Mouse (Mus musculus) neural tube, embryonic 11.5 days (tissue): ENCODE measurements around the gene Pik3cd. TPM values are rescaled to one million over a fixed set of nuclear protein-coding genes. Genes with fewer than 3 reads are reported as not detected.

Experiments used
- ATAC-seq: fragments of 200-750 bp; cut with Nextera tagmentation; 2 replicates; pipeline ENCODE4 v1.8.0; 2017; ENCODE audit warnings: moderate number of reproducible peaks, mild to moderate bottlenecking, moderate TSS enrichment, moderate library complexity; ENCODE audit not compliant: insufficient read depth, low FRiP score, low TSS enrichment
- DNase-seq: peaks from one replicate; pipeline ENCODE4 v3.0.0-alpha.2; 2015; ENCODE audit warnings: low spot score
- H3K27ac ChIP-seq: fragments of 300-500 bp; sonication (generic); 2 replicates; pipeline ENCODE4 v1.5.1; 2014; ENCODE audit warnings: low read depth, mild to moderate bottlenecking, low read length
- H3K27me3 ChIP-seq: fragments of 300-500 bp; sonication (generic); 2 replicates; pipeline ENCODE4 v1.6.1; 2014; ENCODE audit warnings: mild to moderate bottlenecking, low read length, mixed read lengths; ENCODE audit not compliant: control insufficient read depth, insufficient read depth
- H3K36me3 ChIP-seq: fragments of 300-500 bp; sonication (generic); 2 replicates; pipeline ENCODE4 v1.6.1; 2014; ENCODE audit warnings: mild to moderate bottlenecking, low read length, moderate library complexity, mixed read lengths; ENCODE audit not compliant: control insufficient read depth, insufficient read depth
- H3K4me1 ChIP-seq: fragments of 300-500 bp; sonication (generic); 2 replicates; pipeline ENCODE4 v1.6.1; 2014; ENCODE audit warnings: low read length, mixed read lengths; ENCODE audit not compliant: control insufficient read depth, insufficient read depth
- H3K4me2 ChIP-seq: fragments of 300-500 bp; sonication (generic); 2 replicates; pipeline ENCODE4 v1.6.1; 2014; ENCODE audit warnings: low read depth, mild to moderate bottlenecking, moderate library complexity
- H3K4me3 ChIP-seq: fragments of 300-500 bp; sonication (generic); 2 replicates; pipeline ENCODE4 v1.5.1; 2014; ENCODE audit warnings: low read depth, low read length
- H3K9ac ChIP-seq: fragments of 300-500 bp; sonication (generic); 2 replicates; pipeline ENCODE4 v1.6.1; 2014; ENCODE audit warnings: mild to moderate bottlenecking, low read length
- H3K9me3 ChIP-seq: fragments of 300-500 bp; sonication (generic); 2 replicates; pipeline ENCODE4 v1.6.1; 2016; ENCODE audit warnings: low read length; ENCODE audit not compliant: control insufficient read depth
- WGBS: fragments of 180-500 bp; shearing (Covaris S2); extraction: QIAGEN DNeasy Blood & Tissue Kit; methylation state at CpG from one replicate; pipeline ENCODE4 v1.1.7; 2014; 5-methylcytosine and 5-hydroxymethylcytosine counted together
- polyA plus RNA-seq: library from polyadenylated mRNA; unstranded; fragments of >200 nt; fragmentation: Nextera tagmentation; extraction: Ambion mirVana; gene quantifications from 2 replicates; pipeline ENCODE4 v1.2.1, GENCODE M21; 2014

The Pik3cd gene
- polyA plus RNA-seq, 1 experiment from 2014 or later: 15.0 TPM

GRCm38 (mm10) chr4:149737383-149738324, 35.3 kb upstream of the Pik3cd start, which contains the start of gene Tmem201:
Gene Tmem201 (minus strand): TSS chr4:149738044.
- H3K9me3 ChIP-seq: no peaks in the 10 kb centered on the region
- H3K36me3 ChIP-seq: peaks cover 5% of the 10 kb centered on the region
- H3K4me1 ChIP-seq: peaks cover 35% of the 10 kb centered on the region
- H3K27me3 ChIP-seq: no peaks in the 10 kb centered on the region
- H3K4me3 ChIP-seq: peak within 1 kb of the TSS; percentile 88
- peak; percentile 84 for ATAC-seq
- H3K9ac ChIP-seq: peak within 1 kb of the TSS; percentile 91
- peak; percentile 99 for DNase-seq
- peak within 1 kb of the TSS; percentile 69 for H3K4me2 ChIP-seq
- under 1% methylated on average over 77 of the region's 97 CpGs for WGBS
- peak within 1 kb of the TSS; percentile 84 for H3K27ac ChIP-seq

GRCm38 (mm10) chr4:149736581-149736980, 34.2 kb upstream of the Pik3cd start:
- Histone ChIP-seq H3K4me1 (peaks cover 38% of the 10 kb centered on the region), H3K27me3 (no peaks in the 10 kb centered on the region), H3K36me3 (peaks cover 6% of the 10 kb centered on the region), H3K9me3 (no peaks in the 10 kb centered on the region), H3K27ac (no peak overlapping the region), H3K4me3 (peak overlapping the region; percentile 88), H3K4me2 (peak overlapping the region; percentile 69), H3K9ac (peak overlapping the region; percentile 91)
- 61% methylated on average over 4 of the region's 4 CpGs for WGBS
- DNase-seq (no peak), ATAC-seq (no peak)

GRCm38 (mm10) chr4:149735624-149736250, 33.4 kb upstream of the Pik3cd start:
- no peak for ATAC-seq
- Histone ChIP-seq H3K9ac (no peak overlapping the region; the same call in 1 of the 2 replicates), H3K27me3 (no peaks in the 10 kb centered on the region), H3K4me3 (no peak overlapping the region), H3K4me2 (peak overlapping the region; percentile 69; the same call in 1 of the 2 replicates), H3K36me3 (peaks cover 6% of the 10 kb centered on the region), H3K9me3 (no peaks in the 10 kb centered on the region), H3K4me1 (peaks cover 38% of the 10 kb centered on the region), H3K27ac (no peak overlapping the region)
- DNase-seq: no peak
- 93% methylated on average over 5 of the region's 5 CpGs for WGBS

- DNase-seq (no peak), ATAC-seq (no peak)
- Histone ChIP-seq H3K9me3 (no peaks in the 10 kb centered on the region), H3K27ac (no peak overlapping the region), H3K4me1 (peaks cover 38% of the 10 kb centered on the region), H3K36me3 (peaks cover 9% of the 10 kb centered on the region), H3K9ac (no peak overlapping the region), H3K27me3 (no peaks in the 10 kb centered on the region), H3K4me3 (no peak overlapping the region), H3K4me2 (no peak overlapping the region)
- 82% methylated on average over 10 of the region's 10 CpGs for WGBS
These were observed 32.5 kb upstream of the Pik3cd start for GRCm38 (mm10) chr4:149734730-149735475.

GRCm38 (mm10) chr4:149734246-149734645, 31.9 kb upstream of the Pik3cd start:
- Histone ChIP-seq H3K27ac (no peak overlapping the region), H3K36me3 (peaks cover 14% of the 10 kb centered on the region), H3K4me1 (peaks cover 38% of the 10 kb centered on the region), H3K4me3 (no peak overlapping the region), H3K4me2 (no peak overlapping the region), H3K9ac (no peak overlapping the region), H3K27me3 (no peaks in the 10 kb centered on the region), H3K9me3 (no peaks in the 10 kb centered on the region)
- no peak for DNase-seq
- ATAC-seq: no peak
- 85% methylated on average over 6 of the region's 6 CpGs for WGBS

- DNase-seq: no peak
- 50% methylated on average over 6 of the region's 6 CpGs for WGBS
- H3K4me3 ChIP-seq: no peak overlapping the region
These were observed 31.4 kb upstream of the Pik3cd start for GRCm38 (mm10) chr4:149733748-149734147.

GRCm38 (mm10) chr4:149732800-149733199, 30.4 kb upstream of the Pik3cd start:
- Histone ChIP-seq H3K4me3 (no peak overlapping the region), H3K9ac (no peak overlapping the region), H3K4me1 (peaks cover 38% of the 10 kb centered on the region), H3K36me3 (peaks cover 20% of the 10 kb centered on the region), H3K27ac (no peak overlapping the region), H3K9me3 (no peaks in the 10 kb centered on the region), H3K4me2 (no peak overlapping the region), H3K27me3 (no peaks in the 10 kb centered on the region)
- no peak for DNase-seq
- 78% methylated on average over 10 of the region's 10 CpGs for WGBS
- ATAC-seq: no peak

More at GRCm38 (mm10) chr4:149733748-149734147, 31.4 kb upstream of the Pik3cd start:
- Histone ChIP-seq H3K4me2 (no peak overlapping the region), H3K27me3 (no peaks in the 10 kb centered on the region), H3K4me1 (peaks cover 38% of the 10 kb centered on the region), H3K9me3 (no peaks in the 10 kb centered on the region), H3K27ac (0 out of 2 replicates have a peak overlapping the region, but pooled peaks have one; percentile 8), H3K36me3 (peaks cover 17% of the 10 kb centered on the region), H3K9ac (peak overlapping the region; percentile 18; the same call in 1 of the 2 replicates)
- ATAC-seq: no peak

GRCm38 (mm10) chr4:149732313-149732712, 29.9 kb upstream of the Pik3cd start:
- H3K4me1 ChIP-seq: peaks cover 38% of the 10 kb centered on the region
- 97% methylated on average over 3 of the region's 3 CpGs for WGBS

More at GRCm38 (mm10) chr4:149732313-149732712, 29.9 kb upstream of the Pik3cd start:
- Histone ChIP-seq H3K4me2 (no peak overlapping the region), H3K4me3 (no peak overlapping the region), H3K9me3 (no peaks in the 10 kb centered on the region), H3K36me3 (peaks cover 24% of the 10 kb centered on the region), H3K27me3 (no peaks in the 10 kb centered on the region), H3K27ac (no peak overlapping the region), H3K9ac (no peak overlapping the region)
- DNase-seq (no peak), ATAC-seq (no peak)
